Mouse (Mus musculus): ENCODE results near the gene Llgl2. TPM values are rescaled to one million over a fixed set of nuclear protein-coding genes. Genes with fewer than 3 reads are reported as not detected.

The Llgl2 gene
- total and polyA plus RNA-seq, 2 experiments from 2014 or later, result 14.1 to 49.8 TPM

DNA sequence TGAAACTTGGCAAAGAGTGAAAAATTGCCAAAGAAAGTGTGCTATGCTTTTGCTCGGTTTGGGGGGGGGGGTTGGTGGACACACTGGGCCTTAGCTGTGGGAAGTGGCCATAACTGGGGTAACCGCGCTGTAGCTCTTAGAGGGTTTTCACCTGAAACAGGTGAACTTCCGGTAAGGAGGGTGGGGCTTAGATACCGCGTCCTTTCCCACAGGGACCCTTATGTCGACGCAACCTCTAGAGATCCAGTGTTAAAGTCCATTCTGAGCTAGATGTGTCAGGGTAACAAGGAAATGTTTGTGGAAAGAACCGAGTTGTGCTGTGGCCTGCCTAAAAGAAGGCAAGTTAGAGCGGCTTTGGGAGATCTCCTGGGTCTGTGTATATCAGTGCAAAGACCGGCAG is 964 bp downstream of the Llgl2 start:
- Histone ChIP-seq H3K9ac (replicated peaks; ENCODE audit: low read depth, low read length) (peak overlapping the region; percentile 68; the same call in 1 of the 2 replicates), H3K4me1 (ENCODE audit: control insufficient read depth, insufficient read depth) (peaks cover 15% of the 10 kb centered on the region), H3K27ac (ENCODE audit: low read depth) (no peak overlapping the region), H3K9me3 (replicated peaks; ENCODE audit: control insufficient read depth, low read length) (no peaks in the 10 kb centered on the region), H3K4me3 (ENCODE audit: low read depth, low read length) (peak overlapping the region; percentile 87), H3K4me2 (ENCODE audit: low read depth, low read length) (peak overlapping the region; percentile 97), H3K27me3 (ENCODE audit: control insufficient read depth, insufficient read depth, low read length) (no peaks in the 10 kb centered on the region), H3K36me3 (replicated peaks; ENCODE audit: control insufficient read depth, insufficient read depth, low read length) (peaks cover 24% of the 10 kb centered on the region)
- ATAC-seq (ENCODE audit: insufficient read depth, low read depth), result no peak
- WGBS, result 25% methylated on average over 11 of the region's 11 CpGs
- TF ChIP-seq EP300 (IDR thresholded peaks at IDR 0.05; ENCODE audit: low read depth) (no peak), CTCF (IDR thresholded peaks at IDR 0.05; ENCODE audit: low read depth) (no peak)
- no peak for DNase-seq (ENCODE audit: low spot score)

DNA sequence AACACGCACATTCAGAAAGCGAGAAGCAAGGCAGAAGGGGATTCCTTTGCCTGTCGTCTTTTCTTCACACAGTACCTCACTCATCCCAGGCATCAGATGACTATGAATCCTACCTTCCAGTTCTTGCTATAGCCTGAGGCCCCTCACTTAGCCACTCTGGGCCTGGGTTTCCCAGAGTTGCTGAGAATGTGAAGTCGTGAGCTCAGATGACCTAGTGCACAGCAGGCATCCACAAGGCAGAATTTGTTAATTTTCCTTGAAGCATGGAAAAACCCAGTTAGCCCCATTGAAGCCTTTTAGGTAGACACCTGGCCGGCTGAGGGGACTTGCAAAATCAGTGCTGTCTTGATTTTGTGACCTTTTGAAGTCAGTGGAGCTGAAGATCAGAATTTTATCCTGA is 2.6 kb downstream of the Llgl2 start:
- H3K36me3 ChIP-seq (replicated peaks; ENCODE audit: control insufficient read depth, insufficient read depth, low read length), result peaks cover 8% of the 10 kb centered on the region
- no peak for ATAC-seq (ENCODE audit: insufficient read depth, low read depth)
- WGBS, result 74% methylated on average over 5 of the region's 5 CpGs
- H3K27ac ChIP-seq (ENCODE audit: low read depth), result no peak overlapping the region
- no peak overlapping the region for H3K9ac ChIP-seq (replicated peaks; ENCODE audit: low read depth, low read length)
- peaks cover 26% of the 10 kb centered on the region for H3K4me1 ChIP-seq (ENCODE audit: control insufficient read depth, insufficient read depth)
- TF ChIP-seq CTCF (IDR thresholded peaks at IDR 0.05; ENCODE audit: low read depth) (no peak), EP300 (IDR thresholded peaks at IDR 0.05; ENCODE audit: low read depth) (no peak)
- H3K27me3 ChIP-seq (ENCODE audit: control insufficient read depth, insufficient read depth, low read length), result no peaks in the 10 kb centered on the region
- H3K4me2 ChIP-seq (ENCODE audit: low read depth, low read length), result no peak overlapping the region
- DNase-seq (ENCODE audit: low spot score), result no peak
- H3K9me3 ChIP-seq (replicated peaks; ENCODE audit: control insufficient read depth, low read length), result no peaks in the 10 kb centered on the region
- no peak overlapping the region for H3K4me3 ChIP-seq (ENCODE audit: low read depth, low read length)

DNA sequence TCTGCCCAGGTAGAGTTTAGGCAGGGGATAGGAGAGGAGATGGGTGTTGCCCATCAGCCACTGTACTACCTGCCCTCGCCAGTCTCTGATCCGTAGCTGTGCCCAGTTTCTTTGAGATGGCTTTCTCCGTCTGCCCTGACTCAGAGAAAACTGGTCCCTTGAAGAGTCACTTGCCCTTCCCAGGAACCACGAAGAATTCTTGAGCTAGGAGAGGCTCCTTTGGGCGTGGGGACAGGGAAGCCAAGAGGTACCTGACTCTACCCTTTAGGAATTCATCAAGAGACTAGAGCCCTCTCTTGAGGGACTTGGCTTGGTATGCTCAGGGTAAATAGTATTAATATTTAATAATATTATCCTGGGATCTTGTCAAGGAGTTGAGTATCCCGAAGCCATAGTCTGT is 3.8 kb downstream of the Llgl2 start:
- 85% methylated on average over 6 of the region's 6 CpGs for WGBS
- Histone ChIP-seq H3K4me2 (ENCODE audit: low read depth, low read length) (no peak overlapping the region), H3K9me3 (replicated peaks; ENCODE audit: control insufficient read depth, low read length) (no peaks in the 10 kb centered on the region), H3K4me1 (ENCODE audit: control insufficient read depth, insufficient read depth) (peaks cover 37% of the 10 kb centered on the region), H3K27me3 (ENCODE audit: control insufficient read depth, insufficient read depth, low read length) (no peaks in the 10 kb centered on the region), H3K4me3 (ENCODE audit: low read depth, low read length) (no peak overlapping the region), H3K27ac (ENCODE audit: low read depth) (no peak overlapping the region), H3K36me3 (replicated peaks; ENCODE audit: control insufficient read depth, insufficient read depth, low read length) (peaks cover 2% of the 10 kb centered on the region), H3K9ac (replicated peaks; ENCODE audit: low read depth, low read length) (no peak overlapping the region)
- ATAC-seq (ENCODE audit: insufficient read depth, low read depth) (no peak), DNase-seq (ENCODE audit: low spot score) (no peak)
- TF ChIP-seq EP300 (IDR thresholded peaks at IDR 0.05; ENCODE audit: low read depth) (no peak), CTCF (IDR thresholded peaks at IDR 0.05; ENCODE audit: low read depth) (no peak)

DNA sequence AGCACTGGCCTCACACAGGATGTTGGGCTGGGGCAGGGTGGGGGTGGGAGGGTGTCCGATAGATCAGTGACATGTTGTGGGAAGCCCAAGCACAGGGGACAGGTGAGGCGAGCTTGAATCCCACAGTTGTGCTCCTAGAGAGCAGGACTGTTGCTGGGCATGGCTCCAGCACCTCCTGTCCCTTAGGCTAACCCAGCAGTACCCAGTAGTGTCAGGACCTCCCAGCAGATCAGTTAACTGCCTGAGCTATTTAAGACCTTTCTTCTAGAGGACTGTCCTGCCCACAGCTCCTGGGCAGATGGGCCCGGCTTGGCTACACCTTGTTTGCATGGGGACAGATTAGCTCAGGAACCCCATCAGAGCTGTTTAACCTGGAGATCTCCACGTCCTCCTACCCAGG is 5.2 kb downstream of the Llgl2 start:
- no peak for DNase-seq (ENCODE audit: low spot score)

DNA sequence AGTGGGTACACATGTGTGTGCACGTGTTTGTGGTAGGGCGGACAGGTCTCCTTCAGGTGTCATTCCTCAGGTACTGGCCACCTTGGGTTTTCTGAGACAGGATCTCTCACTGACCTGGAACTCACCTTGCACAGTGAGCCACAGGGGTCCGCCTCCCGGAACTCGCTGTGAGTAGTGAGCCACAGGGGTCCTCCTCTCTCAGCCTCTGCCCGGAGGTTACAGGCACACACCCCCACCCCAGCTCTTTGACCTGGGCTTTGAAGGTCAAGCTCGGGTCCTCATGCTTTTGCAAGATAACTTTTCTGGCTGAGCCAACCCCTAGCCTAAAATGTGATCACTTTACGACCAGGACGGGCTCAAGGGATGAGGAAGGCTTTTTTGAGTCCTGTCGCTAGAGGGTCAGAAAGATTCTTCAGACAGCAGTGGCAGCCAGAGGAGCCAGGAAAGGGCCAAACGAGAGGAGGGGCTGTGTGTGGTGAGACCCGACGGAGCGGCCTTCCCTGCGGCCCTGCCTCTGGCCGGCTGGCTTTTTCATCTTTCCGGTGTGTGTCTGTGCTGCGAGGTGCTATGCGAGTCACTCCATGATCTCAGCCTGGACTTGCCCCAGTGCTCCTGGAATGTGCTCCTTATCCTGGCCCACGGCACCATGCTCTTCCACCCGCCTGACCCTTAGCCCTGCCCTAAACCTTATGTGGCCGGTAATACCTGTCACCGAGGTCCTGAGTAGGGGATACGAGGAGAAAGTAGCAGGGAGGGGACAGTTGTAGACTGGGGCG is 6.9 kb downstream of the Llgl2 start:
- no peak for DNase-seq (ENCODE audit: low spot score)
- Histone ChIP-seq H3K27me3 (ENCODE audit: control insufficient read depth, insufficient read depth, low read length) (no peaks in the 10 kb centered on the region), H3K4me1 (ENCODE audit: control insufficient read depth, insufficient read depth) (peaks cover 44% of the 10 kb centered on the region), H3K4me2 (ENCODE audit: low read depth, low read length) (no peak overlapping the region), H3K27ac (ENCODE audit: low read depth) (no peak overlapping the region), H3K9me3 (replicated peaks; ENCODE audit: control insufficient read depth, low read length) (no peaks in the 10 kb centered on the region), H3K9ac (replicated peaks; ENCODE audit: low read depth, low read length) (no peak overlapping the region), H3K36me3 (replicated peaks; ENCODE audit: control insufficient read depth, insufficient read depth, low read length) (no peaks in the 10 kb centered on the region), H3K4me3 (ENCODE audit: low read depth, low read length) (no peak overlapping the region)
- ATAC-seq (ENCODE audit: insufficient read depth, low read depth), result peak; percentile 3; the same call in 1 of the 2 replicates
- 37% methylated on average over 25 of the region's 25 CpGs for WGBS
- TF ChIP-seq CTCF (IDR thresholded peaks at IDR 0.05; ENCODE audit: low read depth), result no peak

More for the DNA sequence above, 5.2 kb downstream of the Llgl2 start:
- no peaks in the 10 kb centered on the region for H3K27me3 ChIP-seq (ENCODE audit: control insufficient read depth, insufficient read depth, low read length)
- no peak overlapping the region for H3K9ac ChIP-seq (replicated peaks; ENCODE audit: low read depth, low read length)
- 62% methylated on average over 4 of the region's 4 CpGs for WGBS
- no peak overlapping the region for H3K4me3 ChIP-seq (ENCODE audit: low read depth, low read length)
- H3K4me1 ChIP-seq (ENCODE audit: control insufficient read depth, insufficient read depth), result peaks cover 50% of the 10 kb centered on the region
- no peak overlapping the region for H3K27ac ChIP-seq (ENCODE audit: low read depth)
- no peak overlapping the region for H3K4me2 ChIP-seq (ENCODE audit: low read depth, low read length)
- no peaks in the 10 kb centered on the region for H3K9me3 ChIP-seq (replicated peaks; ENCODE audit: control insufficient read depth, low read length)
- H3K36me3 ChIP-seq (replicated peaks; ENCODE audit: control insufficient read depth, insufficient read depth, low read length), result no peaks in the 10 kb centered on the region
- no peak for ATAC-seq (ENCODE audit: insufficient read depth, low read depth)
- TF ChIP-seq EP300 (IDR thresholded peaks at IDR 0.05; ENCODE audit: low read depth), result no peak
- no peak for TF ChIP-seq CTCF (IDR thresholded peaks at IDR 0.05; ENCODE audit: low read depth)

DNA sequence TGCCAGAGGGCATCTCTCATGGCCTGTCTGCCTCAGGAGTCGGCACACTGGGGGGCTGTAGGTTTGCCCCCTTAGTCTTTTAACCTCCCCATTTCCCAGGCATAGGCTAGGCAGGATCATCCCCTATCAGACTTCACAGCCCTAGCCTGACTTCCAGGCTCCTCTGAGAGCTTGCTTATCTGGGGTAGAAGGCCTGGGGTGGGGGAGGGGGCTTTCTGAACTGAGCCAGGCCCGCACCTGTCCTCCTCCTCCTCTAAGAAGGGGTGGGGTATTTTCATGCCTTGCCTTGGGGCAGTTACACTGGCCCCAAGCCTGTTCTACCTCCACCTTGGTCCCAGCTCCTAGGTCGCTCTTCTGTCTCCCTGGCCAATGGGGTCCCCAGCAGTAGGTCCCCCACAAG is 7.7 kb downstream of the Llgl2 start:
- H3K9ac ChIP-seq (replicated peaks; ENCODE audit: low read depth, low read length), result no peak overlapping the region
- no peak for ATAC-seq (ENCODE audit: insufficient read depth, low read depth)
- H3K27ac ChIP-seq (ENCODE audit: low read depth), result no peak overlapping the region
- no peaks in the 10 kb centered on the region for H3K36me3 ChIP-seq (replicated peaks; ENCODE audit: control insufficient read depth, insufficient read depth, low read length)
- peaks cover 44% of the 10 kb centered on the region for H3K4me1 ChIP-seq (ENCODE audit: control insufficient read depth, insufficient read depth)
- no peak overlapping the region for H3K4me2 ChIP-seq (ENCODE audit: low read depth, low read length)
- TF ChIP-seq CTCF (IDR thresholded peaks at IDR 0.05; ENCODE audit: low read depth) (no peak), EP300 (IDR thresholded peaks at IDR 0.05; ENCODE audit: low read depth) (no peak)
- DNase-seq (ENCODE audit: low spot score), result no peak
- H3K27me3 ChIP-seq (ENCODE audit: control insufficient read depth, insufficient read depth, low read length), result no peaks in the 10 kb centered on the region
- H3K4me3 ChIP-seq (ENCODE audit: low read depth, low read length), result no peak overlapping the region
- 47% methylated on average over 3 of the region's 3 CpGs for WGBS
- no peaks in the 10 kb centered on the region for H3K9me3 ChIP-seq (replicated peaks; ENCODE audit: control insufficient read depth, low read length)
